Mouse (Mus musculus): ENCODE results near the gene Rbfox3. TPM values are rescaled to one million over a fixed set of nuclear protein-coding genes. Genes with fewer than 3 reads are reported as not detected.
A peak's percentile ranks its signal among the peaks of the same experiment; 100 is the strongest.

Gene Rbfox3
- polyA plus RNA-seq, 1 experiment, result 0.19 TPM

DNA sequence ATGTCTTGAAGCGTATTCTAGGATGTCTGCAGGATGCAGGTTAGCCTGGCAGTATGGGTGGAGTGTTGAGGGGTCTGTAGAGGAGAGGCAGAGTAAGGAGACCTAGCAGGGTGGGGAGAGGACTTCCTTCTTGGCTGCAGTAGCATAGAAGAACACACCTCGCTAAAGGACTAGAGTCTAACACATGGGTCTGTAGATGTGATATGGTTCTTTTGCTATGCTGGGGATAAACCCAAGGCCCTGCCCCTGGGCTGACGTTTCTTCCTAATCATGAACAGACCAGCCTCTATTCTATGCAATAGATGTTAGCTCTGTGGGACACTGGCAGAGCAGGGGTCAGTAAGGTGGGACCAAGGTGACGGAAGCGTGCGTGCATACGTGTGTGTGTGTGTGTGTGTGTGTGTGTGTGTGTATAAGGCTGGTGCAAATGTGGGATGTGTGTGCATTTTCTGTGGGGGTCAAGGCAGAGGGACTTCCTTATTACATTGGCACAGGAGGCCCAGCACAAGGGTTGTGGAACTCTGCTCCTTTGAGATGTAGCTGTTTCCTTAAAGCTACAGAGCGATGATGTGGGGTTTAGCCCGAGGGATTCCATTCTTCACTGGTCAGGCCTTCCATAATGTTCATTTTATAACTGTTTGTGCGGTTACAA is 441.8 kb downstream of the Rbfox3 start:
- Histone ChIP-seq H3K4me1 (ENCODE audit: control insufficient read depth, insufficient read depth, insufficient read length, low read length) (peaks cover 24% of the 10 kb centered on the region), H3K27ac (ENCODE audit: insufficient read depth, low read depth, low read length) (peak overlapping the region; percentile 99), H3K4me3 (ENCODE audit: low read depth, low read length) (peak overlapping the region; percentile 16; the same call in 1 of the 2 replicates), H3K27me3 (ENCODE audit: control insufficient read depth, insufficient read depth, low read length) (no peaks in the 10 kb centered on the region), H3K36me3 (ENCODE audit: control insufficient read depth, insufficient read depth, low read length) (no peaks in the 10 kb centered on the region)
- WGBS, result 32% methylated on average over 10 of the region's 10 CpGs
- no peak for TF ChIP-seq POLR2A (IDR thresholded peaks at IDR 0.05; ENCODE audit: low read depth, low read length)
- no peak for TF ChIP-seq CTCF (IDR thresholded peaks at IDR 0.05; ENCODE audit: extremely low read depth, insufficient read length, insufficient replicate concordance, low read depth, low read length)

DNA sequence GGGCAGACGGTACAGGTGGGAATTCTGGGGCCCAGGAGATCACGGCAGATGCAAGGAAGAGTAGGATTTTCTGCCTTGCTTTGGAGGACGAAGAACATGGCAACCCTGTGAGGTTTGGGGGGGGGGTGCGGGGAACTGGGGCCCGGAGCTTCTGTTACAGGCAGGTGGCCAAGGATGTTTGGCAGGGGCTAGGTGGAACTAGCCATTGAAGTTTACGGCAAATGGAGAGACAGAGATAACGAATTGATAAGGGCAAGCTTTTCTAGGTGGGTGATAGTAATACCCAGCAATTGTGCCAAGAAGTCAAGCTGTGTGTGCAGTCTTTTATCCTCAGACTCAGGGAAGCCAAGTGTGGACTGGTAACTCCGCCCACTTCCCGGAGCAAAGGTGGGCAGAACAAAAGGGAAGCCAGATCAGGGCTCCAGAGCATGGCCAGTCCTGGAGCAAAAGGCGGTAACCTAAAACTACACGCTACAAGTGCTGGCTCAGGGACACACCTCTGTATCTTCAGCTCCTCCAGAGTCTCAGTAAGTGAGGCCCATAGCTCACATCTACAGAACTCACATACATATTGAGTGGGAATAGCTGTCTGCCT is 443.9 kb downstream of the Rbfox3 start:
- peak overlapping the region; percentile 72 for H3K27ac ChIP-seq (ENCODE audit: insufficient read depth, low read depth, low read length)
- H3K36me3 ChIP-seq (ENCODE audit: control insufficient read depth, insufficient read depth, low read length), result no peaks in the 10 kb centered on the region
- TF ChIP-seq POLR2A (IDR thresholded peaks at IDR 0.05; ENCODE audit: low read depth, low read length) (no peak), CTCF (IDR thresholded peaks at IDR 0.05; ENCODE audit: extremely low read depth, insufficient read length, insufficient replicate concordance, low read depth, low read length) (no peak)
- WGBS, result 22% methylated on average over 11 of the region's 11 CpGs
- H3K27me3 ChIP-seq (ENCODE audit: control insufficient read depth, insufficient read depth, low read length), result no peaks in the 10 kb centered on the region
- H3K4me1 ChIP-seq (ENCODE audit: control insufficient read depth, insufficient read depth, insufficient read length, low read length), result peaks cover 24% of the 10 kb centered on the region
- H3K4me3 ChIP-seq (ENCODE audit: low read depth, low read length), result no peak overlapping the region

DNA sequence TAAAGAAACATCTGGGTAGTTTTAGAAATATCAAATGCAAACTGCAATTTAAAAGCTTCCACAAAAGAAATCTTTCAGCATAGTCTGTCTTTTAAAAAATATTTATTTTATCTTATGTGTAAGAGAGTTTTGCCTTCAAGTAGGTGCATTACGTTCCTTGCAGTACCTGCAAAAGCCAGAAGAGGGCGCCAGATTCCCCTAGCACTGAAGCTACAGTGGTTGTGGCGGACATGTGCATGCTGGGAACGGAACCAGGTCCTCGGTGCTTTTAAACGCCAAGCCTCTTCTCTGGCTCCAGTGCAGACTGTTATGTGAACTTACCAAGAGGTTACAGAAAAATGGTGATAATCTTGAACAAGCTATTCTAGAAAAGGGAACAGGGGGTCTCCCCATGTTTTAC is 451.1 kb downstream of the Rbfox3 start:
- TF ChIP-seq POLR2A (IDR thresholded peaks at IDR 0.05; ENCODE audit: low read depth, low read length) (no peak), CTCF (IDR thresholded peaks at IDR 0.05; ENCODE audit: extremely low read depth, insufficient read length, insufficient replicate concordance, low read depth, low read length) (peak; percentile 78; the same call in 1 of the 2 replicates)
- H3K4me3 ChIP-seq (ENCODE audit: low read depth, low read length), result no peak overlapping the region
- WGBS, result 80% methylated on average over 6 of the region's 6 CpGs
- no peaks in the 10 kb centered on the region for H3K36me3 ChIP-seq (ENCODE audit: control insufficient read depth, insufficient read depth, low read length)
- H3K27me3 ChIP-seq (ENCODE audit: control insufficient read depth, insufficient read depth, low read length), result no peaks in the 10 kb centered on the region
- peaks cover 10% of the 10 kb centered on the region; the same call in 1 of the 2 replicates for H3K4me1 ChIP-seq (ENCODE audit: control insufficient read depth, insufficient read depth, insufficient read length, low read length)
- H3K27ac ChIP-seq (ENCODE audit: insufficient read depth, low read depth, low read length), result no peak overlapping the region

DNA sequence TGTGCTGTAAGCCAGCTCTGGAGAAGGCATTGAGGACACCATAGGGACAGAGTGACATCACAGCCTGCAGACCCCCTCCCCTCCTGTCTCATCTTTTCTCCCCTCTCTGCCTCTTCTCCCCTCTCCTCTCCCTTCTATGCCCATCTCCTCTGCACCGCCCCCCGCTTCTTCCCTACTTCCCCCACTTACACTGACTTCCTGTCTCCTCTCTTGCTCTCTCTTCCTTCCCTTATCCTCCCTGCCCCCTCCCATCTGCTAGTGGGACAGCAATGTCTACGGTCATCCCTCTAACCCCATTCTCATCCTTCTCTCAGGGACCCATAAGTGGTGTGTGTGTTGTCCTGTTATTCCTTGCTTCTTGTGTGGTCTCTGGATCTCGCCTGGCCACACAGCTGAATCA is 451.9 kb downstream of the Rbfox3 start:
- Histone ChIP-seq H3K27ac (ENCODE audit: insufficient read depth, low read depth, low read length) (peak overlapping the region; percentile 32), H3K4me1 (ENCODE audit: control insufficient read depth, insufficient read depth, insufficient read length, low read length) (peaks cover 10% of the 10 kb centered on the region; the same call in 1 of the 2 replicates), H3K4me3 (ENCODE audit: low read depth, low read length) (no peak overlapping the region), H3K36me3 (ENCODE audit: control insufficient read depth, insufficient read depth, low read length) (no peaks in the 10 kb centered on the region), H3K27me3 (ENCODE audit: control insufficient read depth, insufficient read depth, low read length) (no peaks in the 10 kb centered on the region)
- 80% methylated on average over 4 of the region's 4 CpGs for WGBS
- TF ChIP-seq CTCF (IDR thresholded peaks at IDR 0.05; ENCODE audit: extremely low read depth, insufficient read length, insufficient replicate concordance, low read depth, low read length), result no peak
- no peak for TF ChIP-seq POLR2A (IDR thresholded peaks at IDR 0.05; ENCODE audit: low read depth, low read length)

DNA sequence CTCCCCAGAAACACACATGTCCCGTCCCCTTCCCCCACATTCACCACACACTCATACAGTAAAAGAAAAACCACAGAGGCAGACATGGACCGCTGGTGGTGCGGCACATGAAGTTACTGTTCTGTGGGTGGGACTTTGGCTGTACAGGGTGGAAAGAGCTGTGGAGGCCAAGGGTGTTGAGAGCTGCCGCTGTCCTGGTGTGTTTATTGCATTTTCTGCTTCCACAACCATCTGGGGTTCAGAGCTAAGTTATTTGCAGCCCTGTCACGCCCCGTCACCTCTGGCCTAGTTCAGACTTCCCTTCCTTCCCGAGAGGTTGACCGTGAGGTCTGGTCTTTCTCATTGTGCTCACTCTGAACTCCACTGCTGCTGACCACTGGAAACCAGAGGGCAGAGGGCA is 452.3 kb downstream of the Rbfox3 start:
- Histone ChIP-seq H3K27ac (ENCODE audit: insufficient read depth, low read depth, low read length) (peak overlapping the region; percentile 32), H3K27me3 (ENCODE audit: control insufficient read depth, insufficient read depth, low read length) (no peaks in the 10 kb centered on the region), H3K36me3 (ENCODE audit: control insufficient read depth, insufficient read depth, low read length) (no peaks in the 10 kb centered on the region), H3K4me3 (ENCODE audit: low read depth, low read length) (no peak overlapping the region), H3K4me1 (ENCODE audit: control insufficient read depth, insufficient read depth, insufficient read length, low read length) (peaks cover 10% of the 10 kb centered on the region; the same call in 1 of the 2 replicates)
- WGBS, result 23% methylated on average over 8 of the region's 8 CpGs
- no peak for TF ChIP-seq POLR2A (IDR thresholded peaks at IDR 0.05; ENCODE audit: low read depth, low read length)

DNA sequence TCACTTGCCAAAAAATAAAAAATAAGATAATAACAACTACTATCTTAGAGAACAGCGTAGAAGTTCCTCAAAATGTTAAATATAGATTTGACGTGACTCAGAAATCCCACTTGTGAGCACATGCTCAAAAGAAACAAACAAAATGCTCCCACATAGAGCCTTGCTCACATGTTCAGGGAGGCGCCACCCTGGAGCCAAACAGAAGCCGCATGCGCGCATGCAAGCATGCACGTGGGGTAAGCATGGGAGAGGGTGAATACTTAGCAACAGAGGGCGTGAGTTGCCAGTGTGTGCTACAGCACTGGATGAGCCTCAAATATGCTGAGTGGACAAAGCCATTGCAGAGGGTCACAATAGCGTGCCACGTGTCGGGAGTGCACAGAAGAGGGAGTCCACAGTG is 454.5 kb downstream of the Rbfox3 start:
- H3K27ac ChIP-seq (ENCODE audit: insufficient read depth, low read depth, low read length), result no peak overlapping the region
- H3K36me3 ChIP-seq (ENCODE audit: control insufficient read depth, insufficient read depth, low read length), result no peaks in the 10 kb centered on the region
- H3K4me3 ChIP-seq (ENCODE audit: low read depth, low read length), result no peak overlapping the region
- TF ChIP-seq CTCF (IDR thresholded peaks at IDR 0.05; ENCODE audit: extremely low read depth, insufficient read length, insufficient replicate concordance, low read depth, low read length) (no peak), POLR2A (IDR thresholded peaks at IDR 0.05; ENCODE audit: low read depth, low read length) (no peak)
- whole genome bisulfite sequencing, result 84% methylated on average over 11 of the region's 11 CpGs
- peaks cover 10% of the 10 kb centered on the region; the same call in 1 of the 2 replicates for H3K4me1 ChIP-seq (ENCODE audit: control insufficient read depth, insufficient read depth, insufficient read length, low read length)
- no peaks in the 10 kb centered on the region for H3K27me3 ChIP-seq (ENCODE audit: control insufficient read depth, insufficient read depth, low read length)

DNA sequence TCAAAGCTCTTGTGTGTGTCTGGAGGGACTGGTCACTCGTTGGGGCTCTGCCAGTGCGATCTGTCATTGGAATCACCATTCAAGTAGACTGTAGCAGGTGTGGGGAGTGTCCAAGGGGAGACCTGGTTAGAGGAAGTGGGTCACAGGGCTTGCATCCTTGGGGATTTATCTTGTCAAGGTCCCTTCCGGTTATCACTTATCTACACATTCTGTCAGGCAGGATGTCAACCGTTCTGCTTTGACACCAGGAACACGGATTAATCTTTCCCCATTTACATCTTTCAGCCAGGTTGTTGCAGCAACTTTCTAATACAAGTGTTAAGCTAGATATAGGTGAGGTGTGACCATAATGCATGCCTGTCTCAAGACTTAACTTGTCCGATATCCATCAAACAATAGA is 455.6 kb downstream of the Rbfox3 start:
- H3K4me3 ChIP-seq (ENCODE audit: low read depth, low read length), result no peak overlapping the region
- no peak for TF ChIP-seq POLR2A (IDR thresholded peaks at IDR 0.05; ENCODE audit: low read depth, low read length)
- TF ChIP-seq CTCF (IDR thresholded peaks at IDR 0.05; ENCODE audit: extremely low read depth, insufficient read length, insufficient replicate concordance, low read depth, low read length), result no peak
- H3K36me3 ChIP-seq (ENCODE audit: control insufficient read depth, insufficient read depth, low read length), result no peaks in the 10 kb centered on the region
- peaks cover 11% of the 10 kb centered on the region for H3K4me1 ChIP-seq (ENCODE audit: control insufficient read depth, insufficient read depth, insufficient read length, low read length)
- H3K27ac ChIP-seq (ENCODE audit: insufficient read depth, low read depth, low read length), result no peak overlapping the region
- no peaks in the 10 kb centered on the region for H3K27me3 ChIP-seq (ENCODE audit: control insufficient read depth, insufficient read depth, low read length)
- 81% methylated on average over 6 of the region's 6 CpGs for WGBS

All from small intestine, adult 2 months (tissue).